Mouse (Mus musculus) macrophage (primary cell): Measurements from ENCODE around the gene Cbl. TPM values are rescaled to one million over a fixed set of nuclear protein-coding genes. Genes with fewer than 3 reads are reported as not detected.

ENCODE experiments used
- H3K27ac ChIP-seq: fragments of 350-480 bp; formaldehyde crosslinking; 2 replicates; pipeline ENCODE4 v1.9.0; 2021
- H3K36me3 ChIP-seq: fragments of 350-480 bp; formaldehyde crosslinking; 2 replicates; pipeline ENCODE4 v1.9.0; 2021; ENCODE audit errors: inconsistent target
- H3K4me3 ChIP-seq: fragments of 350-480 bp; formaldehyde crosslinking; 2 replicates; pipeline ENCODE4 v1.9.0; 2021; ENCODE audit errors: inconsistent target
- H3K79me2 ChIP-seq: fragments of 350-480 bp; formaldehyde crosslinking; 2 replicates; pipeline ENCODE4 v1.9.0; 2021; ENCODE audit errors: inconsistent target
- WGBS: methylation state at CpG from one replicate; pipeline ENCODE4 v1.1.7; 2026; ENCODE audit warnings: inconsistent platforms; ENCODE audit not compliant: missing documents; 5-methylcytosine and 5-hydroxymethylcytosine counted together
- polyA plus RNA-seq: library from polyadenylated mRNA; stranded (reverse); fragments of 250-400 nt; gene quantifications from 3 replicates; pipeline ENCODE4 v1.2.4, GENCODE M21; 2018; ENCODE audit warnings: inconsistent platforms

The Cbl gene
- polyA plus RNA-seq, 1 experiment from 2014 or later, result 37.9 TPM

GRCm38 (mm10) chr9:44251314-44251713, 17.5 kb upstream of the Cbl start, which contains the start of gene Pdzd3:
Pdzd3 (minus strand) TSS chr9:44251471.
- Histone ChIP-seq H3K4me3 (no peak within 1 kb of the TSS), H3K79me2 (no peaks in the 10 kb centered on the region), H3K27ac (no peak within 1 kb of the TSS), H3K36me3 (peaks cover 15% of the 10 kb centered on the region; the same call in 1 of the 2 replicates)
- 96% methylated on average over 10 of the region's 10 CpGs for WGBS

GRCm38 (mm10) chr9:44250445-44250844, 16.6 kb upstream of the Cbl start:
- Histone ChIP-seq H3K27ac (no peak overlapping the region), H3K36me3 (peaks cover 15% of the 10 kb centered on the region; the same call in 1 of the 2 replicates), H3K79me2 (no peaks in the 10 kb centered on the region), H3K4me3 (no peak overlapping the region)
- WGBS, result 78% methylated on average over 4 of the region's 4 CpGs

- peaks cover 15% of the 10 kb centered on the region; the same call in 1 of the 2 replicates for H3K36me3 ChIP-seq
- H3K27ac ChIP-seq, result no peak overlapping the region
- WGBS, result 44% methylated on average over 24 of the region's 26 CpGs
- H3K79me2 ChIP-seq, result no peaks in the 10 kb centered on the region
- no peak overlapping the region for H3K4me3 ChIP-seq
These were observed 15.6 kb upstream of the Cbl start for GRCm38 (mm10) chr9:44249181-44250146.

GRCm38 (mm10) chr9:44247907-44248306, 14.1 kb upstream of the Cbl start:
- Histone ChIP-seq H3K79me2 (no peaks in the 10 kb centered on the region), H3K36me3 (peaks cover 5% of the 10 kb centered on the region; the same call in 1 of the 2 replicates), H3K4me3 (no peak overlapping the region), H3K27ac (no peak overlapping the region)
- WGBS, result 77% methylated on average over 6 of the region's 6 CpGs

- H3K27ac ChIP-seq, result no peak overlapping the region
- no peaks in the 10 kb centered on the region for H3K79me2 ChIP-seq
- 94% methylated on average over 2 of the region's 2 CpGs for WGBS
- no peaks in the 10 kb centered on the region for H3K36me3 ChIP-seq
- no peak overlapping the region for H3K4me3 ChIP-seq
These were observed 9.8 kb upstream of the Cbl start for GRCm38 (mm10) chr9:44243621-44244020.

- 75% methylated on average over 8 of the region's 9 CpGs for WGBS
- no peaks in the 10 kb centered on the region for H3K79me2 ChIP-seq
- no peaks in the 10 kb centered on the region for H3K36me3 ChIP-seq
- H3K27ac ChIP-seq, result no peak overlapping the region
- no peak overlapping the region for H3K4me3 ChIP-seq
These were observed 7.6 kb upstream of the Cbl start for GRCm38 (mm10) chr9:44241418-44241817.

GRCm38 (mm10) chr9:44240911-44241310, 7.1 kb upstream of the Cbl start:
- Histone ChIP-seq H3K79me2 (no peaks in the 10 kb centered on the region), H3K27ac (no peak overlapping the region), H3K4me3 (no peak overlapping the region), H3K36me3 (no peaks in the 10 kb centered on the region)
- 94% methylated on average over 4 of the region's 5 CpGs for WGBS

- H3K27ac ChIP-seq, result no peak within 1 kb of the TSS
- H3K4me3 ChIP-seq, result no peak within 1 kb of the TSS
- WGBS, result 60% methylated on average over 2 of the region's 2 CpGs
- no peaks in the 10 kb centered on the region for H3K36me3 ChIP-seq
- no peaks in the 10 kb centered on the region for H3K79me2 ChIP-seq
These were observed 6.5 kb upstream of the Cbl start, which contains the start of gene Ccdc153 for GRCm38 (mm10) chr9:44240399-44240798. Ccdc153 (plus strand) TSS chr9:44240676.

GRCm38 (mm10) chr9:44239447-44239846, 5.6 kb upstream of the Cbl start:
- no peak overlapping the region for H3K4me3 ChIP-seq
- H3K36me3 ChIP-seq, result no peaks in the 10 kb centered on the region
- no peak overlapping the region for H3K27ac ChIP-seq
- WGBS, result 13% methylated on average over 5 of the region's 5 CpGs
- H3K79me2 ChIP-seq, result no peaks in the 10 kb centered on the region

GRCm38 (mm10) chr9:44238501-44239190, 4.8 kb upstream of the Cbl start:
- Histone ChIP-seq H3K27ac (no peak overlapping the region), H3K79me2 (no peaks in the 10 kb centered on the region), H3K4me3 (no peak overlapping the region), H3K36me3 (no peaks in the 10 kb centered on the region)
- WGBS, result 80% methylated on average over 15 of the region's 17 CpGs

- Histone ChIP-seq H3K4me3 (no peak overlapping the region), H3K27ac (no peak overlapping the region), H3K79me2 (peaks cover 13% of the 10 kb centered on the region), H3K36me3 (no peaks in the 10 kb centered on the region)
- 89% methylated on average over 4 of the region's 4 CpGs for WGBS
These were observed 3.3 kb upstream of the Cbl start for GRCm38 (mm10) chr9:44237128-44237527.

GRCm38 (mm10) chr9:44236601-44237000, 2.8 kb upstream of the Cbl start:
- H3K36me3 ChIP-seq, result no peaks in the 10 kb centered on the region
- H3K4me3 ChIP-seq, result no peak overlapping the region
- H3K27ac ChIP-seq, result 0 out of 2 replicates have a peak overlapping the region, but pooled peaks have one; percentile 95
- H3K79me2 ChIP-seq, result peaks cover 18% of the 10 kb centered on the region
- 53% methylated on average over 4 of the region's 4 CpGs for WGBS

GRCm38 (mm10) chr9:44234479-44235427, 904 bp upstream of the Cbl start:
- H3K27ac ChIP-seq, result peak overlapping the region; percentile 95
- H3K36me3 ChIP-seq, result no peaks in the 10 kb centered on the region
- WGBS, result 2% methylated on average over 16 of the region's 19 CpGs
- H3K4me3 ChIP-seq, result peak overlapping the region; percentile 34
- peaks cover 36% of the 10 kb centered on the region for H3K79me2 ChIP-seq
